Mouse (Mus musculus) brain, adult 2 months (tissue): Measurements from ENCODE around the gene Emc9.

Source experiments
- DNase-seq: peaks from one replicate; pipeline ENCODE4 v3.0.0; 2011; ENCODE audit warnings: low read depth, low spot score

Gene Emc9

GRCm38 (mm10) chr14:55590748-55591330, 5.7 kb upstream of the Emc9 start, which contains the start of gene Psme2:
Gene Psme2, minus strand, starts transcription at chr14:55591113.
- peak; percentile 98 for DNase-seq

DNA sequence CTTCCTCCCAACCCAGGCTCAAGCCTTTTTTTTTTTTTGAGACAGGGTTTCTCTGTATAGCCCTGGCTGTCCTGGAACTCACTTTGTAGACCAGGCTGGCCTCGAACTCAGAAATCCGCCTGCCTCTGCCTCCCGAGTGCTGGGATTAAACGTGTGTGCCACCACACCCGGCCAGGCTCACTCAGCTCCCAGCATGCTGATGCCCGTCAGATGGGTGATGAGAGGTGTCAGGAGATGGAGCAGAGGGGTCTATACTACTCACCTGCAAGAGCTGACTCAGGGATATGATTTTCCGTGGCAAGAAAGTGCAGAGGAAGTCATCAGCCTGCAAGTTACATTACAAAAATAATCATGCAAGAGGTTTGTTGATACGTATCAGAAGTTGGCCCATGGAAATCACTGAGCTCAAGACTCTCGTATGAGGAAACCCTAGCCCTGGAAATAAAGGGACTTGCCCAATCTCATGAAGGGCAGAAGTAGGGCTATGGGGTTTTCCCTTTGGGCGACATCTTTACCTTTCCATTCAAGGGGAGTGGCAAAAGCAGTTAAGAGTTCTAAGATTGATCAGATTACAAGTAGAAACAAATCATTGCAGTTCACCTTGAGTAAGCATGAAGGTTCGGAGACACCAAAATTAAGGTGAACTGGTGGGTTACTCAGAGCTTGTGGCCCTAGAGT, 4.8 kb upstream of the Emc9 start:
- DNase-seq: no peak

DNA sequence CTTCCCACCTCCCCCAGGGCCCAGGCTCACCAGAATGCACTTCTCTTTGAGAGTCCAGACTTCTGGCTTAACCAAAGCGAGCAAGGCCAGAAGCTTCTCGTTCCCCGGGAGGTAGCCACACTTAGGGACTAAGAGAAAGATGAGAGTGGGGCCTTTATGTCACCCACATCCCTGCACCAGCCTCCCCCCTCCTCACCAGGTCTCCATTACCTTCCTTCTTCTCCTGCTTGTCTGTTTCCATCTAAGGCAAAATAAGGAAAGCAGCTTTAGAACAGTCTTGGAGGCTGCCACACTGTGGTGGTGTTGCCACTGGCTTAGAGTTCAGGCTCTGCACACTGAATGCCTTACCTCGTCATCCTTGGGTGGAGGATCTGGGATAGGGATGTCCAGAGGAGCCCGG, 4.2 kb upstream of the Emc9 start:
- DNase-seq: no peak

- DNase-seq: no peak
These were observed 1.0 kb upstream of the Emc9 start for GRCm38 (mm10) chr14:55586149-55586548.

DNA sequence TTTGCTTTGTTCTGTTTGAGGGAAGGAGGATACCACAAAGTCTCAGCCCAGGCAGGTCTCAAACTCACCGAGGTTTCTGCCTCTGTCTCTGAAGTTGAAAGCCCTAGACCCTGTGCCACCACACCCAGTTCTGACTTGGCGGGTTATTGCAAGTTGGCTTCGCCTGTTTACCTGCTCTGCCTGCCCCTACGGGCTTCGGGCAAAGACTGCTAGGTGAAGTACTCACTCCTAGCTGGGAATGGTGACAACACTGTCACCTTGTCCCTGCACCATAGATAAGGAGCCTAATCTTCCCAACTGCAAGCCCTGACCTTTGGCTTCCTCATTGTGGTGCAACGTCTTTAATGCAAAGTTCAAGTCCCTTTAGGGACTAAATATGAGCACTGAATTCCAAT, 461 bp upstream of the Emc9 start:
- DNase-seq: no peak

- DNase-seq: no peak
These were observed 800 bp downstream of the Emc9 start for GRCm38 (mm10) chr14:55584303-55584701.

DNA sequence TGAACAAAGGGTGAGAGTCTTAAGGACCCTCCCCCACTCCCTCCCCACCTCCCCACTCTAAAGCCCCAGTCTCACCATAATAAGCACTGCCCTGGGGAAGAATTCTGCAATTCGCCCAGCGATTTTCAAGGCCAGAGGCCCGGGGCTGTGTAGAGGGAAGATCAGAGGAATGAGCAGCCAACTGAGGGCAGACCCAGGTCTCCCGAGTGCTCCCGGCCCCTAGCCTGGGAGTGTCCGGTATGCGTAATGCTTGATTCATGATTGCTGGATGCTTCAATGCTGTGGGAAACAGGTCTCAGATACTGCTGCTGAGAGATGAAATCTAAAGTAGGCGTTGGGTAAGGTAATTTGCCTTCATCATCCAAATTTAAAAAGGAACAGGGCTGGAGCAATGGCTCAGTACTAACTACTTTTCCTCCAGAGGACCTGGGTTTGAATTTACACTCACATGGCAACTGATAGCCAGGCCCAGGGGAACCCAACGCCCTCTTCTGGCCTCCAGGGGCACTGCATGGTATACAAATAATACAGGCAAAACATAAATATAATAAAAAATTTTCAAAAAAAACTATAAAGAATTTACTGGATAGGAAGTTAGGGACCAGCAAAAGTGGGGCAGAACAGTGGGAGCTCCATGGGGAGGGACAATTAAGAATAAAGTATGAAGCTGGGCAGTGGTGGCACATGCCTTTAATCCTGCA, 3.0 kb downstream of the Emc9 start:
- DNase-seq: no peak

DNA sequence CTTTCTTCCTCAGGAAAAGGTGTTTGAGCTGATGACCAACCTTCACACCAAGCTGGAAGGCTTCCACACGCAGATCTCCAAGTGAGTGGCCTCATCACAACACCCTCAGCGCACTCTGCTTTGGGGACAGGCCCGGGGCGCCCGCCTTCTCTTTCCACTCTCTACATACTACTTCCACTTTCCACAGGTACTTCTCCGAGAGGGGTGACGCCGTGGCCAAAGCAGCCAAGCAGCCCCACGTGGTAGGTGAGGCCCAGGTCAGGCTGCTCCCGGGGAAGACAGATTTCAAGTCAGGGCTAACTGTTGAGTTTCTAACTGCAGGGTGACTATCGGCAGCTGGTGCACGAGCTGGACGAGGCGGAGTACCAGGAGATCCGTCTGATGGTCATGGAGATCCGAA, 4.4 kb downstream of the Emc9 start:
- DNase-seq: no peak

DNA sequence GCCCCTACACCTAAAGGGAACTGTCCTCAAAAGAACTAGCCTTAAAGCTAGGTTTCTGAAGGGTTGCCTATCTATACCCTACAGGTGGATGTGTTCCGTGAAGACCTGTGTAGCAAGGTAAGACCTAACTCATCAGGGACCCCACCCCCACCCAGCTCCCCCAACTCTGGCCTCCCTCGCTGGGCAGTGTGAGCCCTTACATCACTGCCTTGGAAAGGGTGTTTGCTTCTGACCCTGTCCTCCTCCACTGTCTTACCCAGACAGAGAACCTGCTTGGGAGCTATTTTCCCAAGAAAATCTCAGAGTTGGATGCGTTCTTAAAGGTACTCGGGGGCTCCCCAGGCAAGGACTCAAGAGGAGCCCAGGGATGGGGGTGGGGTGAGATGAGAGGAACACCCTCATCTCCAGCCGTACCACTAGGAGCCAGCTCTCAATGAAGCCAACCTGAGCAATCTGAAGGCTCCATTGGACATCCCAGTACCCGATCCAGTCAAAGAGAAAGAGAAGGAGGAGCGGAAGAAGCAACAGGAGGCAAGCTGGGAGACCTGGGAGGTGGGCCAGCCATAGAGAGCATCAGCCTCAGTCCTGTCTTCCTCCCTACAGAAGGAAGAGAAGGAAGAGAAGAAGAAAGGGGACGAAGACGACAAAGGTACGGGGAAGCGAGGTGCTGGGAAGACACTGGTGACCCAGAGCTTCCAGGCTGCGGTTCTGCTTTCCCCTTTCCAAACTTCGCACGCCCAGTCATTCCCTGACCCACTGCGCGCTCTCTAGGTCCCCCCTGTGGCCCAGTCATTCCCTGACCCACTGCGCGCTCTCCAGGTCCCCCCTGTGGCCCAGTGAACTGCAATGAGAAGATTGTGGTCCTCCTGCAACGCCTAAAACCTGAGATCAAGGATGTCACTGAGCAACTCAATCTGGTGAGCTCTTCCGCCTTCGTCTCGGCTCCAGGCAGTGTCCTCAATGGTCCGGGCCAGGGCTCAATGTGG, 5.3 kb downstream of the Emc9 start:
- DNase-seq: no peak

DNA sequence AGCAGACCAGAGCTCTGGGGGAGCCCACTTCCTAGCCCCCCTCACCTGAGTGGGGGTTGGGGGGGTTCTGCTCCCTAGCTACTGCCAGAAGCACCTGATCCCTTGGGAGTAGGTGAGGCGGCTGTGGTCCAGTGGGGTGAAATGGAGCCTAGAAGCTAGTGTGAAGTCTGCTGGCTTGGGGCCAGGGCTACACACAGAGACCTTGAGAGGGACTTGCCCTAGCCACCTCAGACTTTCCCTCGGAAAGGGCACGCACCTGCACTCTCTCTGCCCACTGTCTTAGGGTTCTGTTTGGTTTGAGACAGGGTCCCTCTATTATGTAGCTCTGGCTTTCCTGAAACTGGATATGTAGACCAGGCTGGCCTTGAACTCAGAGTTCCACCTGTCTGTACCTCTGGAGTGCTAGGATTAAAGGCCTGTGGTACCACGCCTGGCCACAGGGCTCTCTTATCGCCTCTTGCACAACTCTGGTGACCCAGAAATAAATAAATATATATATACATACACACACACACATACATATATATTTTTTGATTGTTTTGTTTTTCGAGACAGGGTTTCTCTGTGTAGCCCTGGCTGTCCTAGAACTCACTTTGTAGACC, 6.3 kb downstream of the Emc9 start:
- DNase-seq: no peak

- DNase-seq: peak; percentile 78
These were observed 7.0 kb downstream of the Emc9 start, which contains the start of gene Psme1 for GRCm38 (mm10) chr14:55577871-55578667. Gene Psme1, plus strand, starts transcription at chr14:55578123.

GRCm38 (mm10) chr14:55576376-55576775, 8.7 kb downstream of the Emc9 start:
- DNase-seq: peak; percentile 48

GRCm38 (mm10) chr14:55575711-55576110, 9.4 kb downstream of the Emc9 start:
- DNase-seq: no peak

DNA sequence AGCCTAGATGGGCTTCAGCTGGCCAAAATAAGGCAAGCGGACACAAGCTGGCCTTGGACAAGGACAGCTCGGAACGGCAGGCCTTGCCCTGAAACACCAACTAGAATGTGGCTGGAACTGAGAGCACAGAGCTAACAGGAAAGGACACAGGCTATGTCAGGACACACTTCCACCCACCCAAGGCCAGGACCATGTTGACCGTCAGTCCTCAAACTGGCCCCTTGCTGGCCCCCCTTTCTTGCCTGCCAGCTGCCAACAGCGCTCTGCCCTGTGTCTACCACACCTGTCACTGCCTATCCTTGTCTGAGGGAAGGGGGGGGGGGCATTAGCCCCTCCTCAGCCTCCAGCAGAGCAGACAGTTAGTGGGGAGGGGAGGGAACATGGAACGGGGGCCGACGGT, 9.8 kb downstream of the Emc9 start, which contains the start of gene Fitm1:
Gene Fitm1 (plus strand): TSS at position 316 of the 400 bp plus-strand sequence.
- no peak for DNase-seq

DNA sequence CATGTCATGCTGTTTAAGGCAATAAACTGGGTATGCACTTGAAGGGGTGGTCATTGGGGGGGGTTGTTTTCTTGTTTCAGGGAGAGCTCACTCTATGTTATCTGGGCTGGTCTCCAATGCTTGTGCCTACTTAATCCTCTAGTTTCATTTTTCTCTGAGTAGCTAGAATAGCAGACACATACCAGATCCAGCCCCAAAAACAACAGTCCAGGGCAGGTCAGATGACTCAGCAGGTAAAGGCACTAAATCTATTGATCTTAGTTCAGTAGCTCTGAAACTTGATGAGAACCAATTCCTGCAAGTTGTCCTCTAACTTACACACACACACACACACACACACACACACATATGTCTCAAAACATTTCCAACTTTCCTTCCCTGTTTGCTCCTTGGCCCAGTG, 13.3 kb downstream of the Emc9 start:
- no peak for DNase-seq

- no peak for DNase-seq
These were observed 14.5 kb downstream of the Emc9 start for GRCm38 (mm10) chr14:55570588-55570987.

DNA sequence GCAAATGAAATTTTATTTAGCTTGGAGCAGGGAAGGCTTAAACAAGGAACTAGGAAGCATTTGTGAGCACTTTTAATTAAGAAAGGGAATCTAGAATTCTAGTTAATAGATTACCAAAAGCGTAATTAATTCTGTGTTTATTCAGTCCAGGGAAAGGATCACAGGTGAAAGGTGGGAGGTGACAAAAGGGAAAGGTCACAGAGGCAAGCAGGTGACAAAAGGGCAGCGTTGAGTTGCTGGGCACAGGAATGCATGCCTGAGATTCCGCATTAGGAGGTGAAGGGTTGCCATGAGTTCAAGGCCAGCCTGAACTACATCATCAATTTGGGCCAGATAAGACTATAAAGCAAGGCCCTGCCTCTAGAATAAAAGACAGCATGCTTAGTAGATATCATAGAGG, 17.6 kb downstream of the Emc9 start:
- DNase-seq: no peak

DNA sequence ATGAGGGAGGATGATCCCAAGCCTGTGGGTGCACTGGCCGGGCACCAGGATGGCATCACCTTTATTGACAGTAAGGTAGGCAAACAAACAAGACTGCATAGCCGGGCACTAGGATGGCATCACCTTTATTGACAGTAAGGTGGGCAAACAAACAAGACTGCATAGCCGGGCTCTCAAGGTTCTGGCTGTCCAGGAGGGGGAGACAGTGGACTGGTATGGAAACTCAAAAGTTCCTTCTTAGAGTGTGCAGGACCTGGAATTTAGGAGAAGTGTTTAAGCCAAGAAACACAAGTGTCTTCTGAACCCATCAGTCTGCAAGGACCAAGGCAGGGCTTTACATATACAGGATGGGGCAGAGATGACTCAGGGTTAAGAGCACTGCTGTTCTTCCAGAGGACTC, 19.4 kb downstream of the Emc9 start:
- no peak for DNase-seq

- DNase-seq: no peak
These were observed 21.9 kb downstream of the Emc9 start for GRCm38 (mm10) chr14:55563249-55563648.

DNA sequence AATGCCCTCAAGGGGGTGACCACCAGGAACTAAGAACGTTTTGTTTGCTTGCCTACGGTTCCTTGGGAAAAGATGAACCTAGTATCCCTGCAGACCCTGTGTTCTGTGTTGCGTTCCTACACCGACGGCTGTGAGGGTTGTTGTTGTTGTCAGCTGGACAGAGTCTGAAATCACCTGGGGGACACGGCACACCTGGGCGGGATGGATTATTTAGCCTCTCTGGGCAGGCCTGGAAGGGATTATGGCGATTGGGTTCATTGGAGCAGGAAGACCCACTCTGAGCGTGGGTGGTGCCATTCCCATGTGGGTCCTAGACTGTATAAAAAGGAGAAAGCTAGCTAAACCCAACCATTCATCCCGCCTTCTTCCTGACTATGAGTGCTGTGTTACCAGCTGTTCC, 23.2 kb downstream of the Emc9 start:
- DNase-seq: no peak
